Mouse (Mus musculus) embryonic facial prominence, embryonic 14.5 days (tissue): ENCODE data around the gene Riiad1. TPM values are rescaled to one million over a fixed set of nuclear protein-coding genes. Genes with fewer than 3 reads are reported as not detected.

Experiments
- polyA plus RNA-seq: library from polyadenylated mRNA; unstranded; fragments of >200 nt; fragmentation: Nextera tagmentation; extraction: Ambion mirVana; gene quantifications from 2 replicates; pipeline ENCODE4 v1.2.1, GENCODE M21; 2014

Gene Riiad1
- polyA plus RNA-seq, 1 experiment from 2014 or later = 17.2 TPM

Other genes with a start within 250 kb of the Riiad1 start
- not detected in 2 replicates for gene Gm4778, start 216.3 kb downstream of the Riiad1 start, polyA plus RNA-seq
- gene Them4, start 170.3 kb downstream of the Riiad1 start, polyA plus RNA-seq = 12.2 and 14.9 TPM in 2 replicates
- 20.3 and 26.2 TPM in 2 replicates for gene Them5, start 138.2 kb downstream of the Riiad1 start, polyA plus RNA-seq
- gene C2cd4d, start 117.9 kb downstream of the Riiad1 start, polyA plus RNA-seq = 2.1 and 2.9 TPM in 2 replicates
- 2.5 and 2.8 TPM in 2 replicates for gene Rorc, start 107.5 kb downstream of the Riiad1 start, polyA plus RNA-seq
- 0.07 and 0.08 TPM in 2 replicates for gene Lingo4, start 81.8 kb downstream of the Riiad1 start, polyA plus RNA-seq
- gene Tdrkh, start 67.1 kb downstream of the Riiad1 start, polyA plus RNA-seq = 8.9 and 9.7 TPM in 2 replicates
- 52.4 and 59.4 TPM in 2 replicates for gene Mrpl9, start 37.0 kb downstream of the Riiad1 start, polyA plus RNA-seq
- not detected in 2 replicates for gene Oaz3, start 36.4 kb downstream of the Riiad1 start, polyA plus RNA-seq
- gene Celf3, start 2.0 kb downstream of the Riiad1 start, polyA plus RNA-seq = 8.8 and 9.0 TPM in 2 replicates
- 33.6 and 33.9 TPM in 2 replicates for gene Snx27, start 102.4 kb upstream of the Riiad1 start, polyA plus RNA-seq
- gene Gm10972, start 162.8 kb upstream of the Riiad1 start, polyA plus RNA-seq = not detected in 2 replicates
- 10.6 TPM in 2 replicates for gene Tuft1, start 178.5 kb upstream of the Riiad1 start, polyA plus RNA-seq
- gene Selenbp2, start 213.2 kb upstream of the Riiad1 start, polyA plus RNA-seq = 0.32 and 0.97 TPM in 2 replicates